Mouse (Mus musculus): ENCODE results near the gene Trappc3.

DNA sequence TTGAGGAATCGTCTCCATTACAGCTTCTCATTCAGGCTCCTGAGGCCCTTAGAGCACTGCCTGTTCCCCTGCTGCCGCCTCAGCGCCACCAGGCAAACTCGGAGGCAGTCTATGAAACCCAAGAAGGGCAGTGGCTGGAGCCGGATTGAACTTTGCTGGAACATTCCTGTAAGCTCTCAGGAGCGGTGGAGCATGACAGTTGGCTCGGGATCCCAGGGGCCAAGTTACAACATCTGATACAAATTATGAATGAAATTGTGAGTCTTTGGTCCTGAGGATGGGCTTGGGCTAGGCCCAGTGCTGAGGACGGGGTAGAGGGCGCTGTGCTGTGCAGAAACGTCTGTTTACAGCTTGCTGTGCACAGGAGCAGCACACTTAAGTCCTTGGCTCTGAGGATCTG is 52.3 kb downstream of the Trappc3 start:
- no peak for TF ChIP-seq GATA1 (IDR thresholded peaks at IDR 0.05; ENCODE audit: borderline replicate concordance, low read length)
- no peak for TF ChIP-seq CTCF (IDR thresholded peaks at IDR 0.05; ENCODE audit: low read depth, low read length)
- TF ChIP-seq POLR2AphosphoS5 (IDR thresholded peaks at IDR 0.05; ENCODE audit: insufficient replicate concordance, low read depth, low read length) = no peak
- TF ChIP-seq TAL1 (conservative IDR thresholded peaks at IDR 0.05; ENCODE audit: low read depth, low read length) = no peak

Data from G1E (cell line).